Mouse (Mus musculus): ENCODE measurements around the gene Gngt2. TPM values are rescaled to one million over a fixed set of nuclear protein-coding genes. Genes with fewer than 3 reads are reported as not detected.

Gngt2 gene
- 13.8 and 15.3 TPM in 2 replicates for polyA plus RNA-seq (2015; fragmentation: Nextera tagmentation; extraction: Ambion mirVana)

DNA sequence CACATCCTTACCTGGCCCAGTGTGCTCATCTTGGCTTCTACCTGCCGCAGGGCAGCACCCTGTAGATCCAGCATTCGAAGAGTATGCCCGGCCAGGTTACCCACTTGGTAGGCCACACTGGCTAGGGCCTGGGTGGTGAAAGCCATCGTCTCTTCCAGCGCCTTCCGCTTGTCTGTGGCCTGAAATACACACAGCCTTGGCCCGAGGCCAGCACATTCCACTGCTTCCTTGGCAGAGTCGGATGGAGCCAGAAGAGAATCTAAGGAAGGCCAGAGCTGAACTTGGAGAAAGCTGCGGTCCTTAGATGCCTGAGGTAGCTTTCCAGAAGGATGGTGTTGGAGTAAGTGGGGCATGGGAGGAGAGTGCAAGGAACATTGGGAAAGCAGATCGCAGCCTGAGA is at the start of gene Gngt2:
Gene Gngt2, plus strand, starts transcription at position 158 of the 400 bp plus-strand sequence.
- WGBS (ENCODE audit: insufficient replicate concordance) = 73% methylated on average over 10 of the region's 10 CpGs
- no peaks in the 10 kb centered on the region for H3K9me3 ChIP-seq (replicated peaks)
- H3K36me3 ChIP-seq = no peaks in the 10 kb centered on the region
- peak within 1 kb of the TSS; percentile 71 for H3K27ac ChIP-seq
- H3K4me1 ChIP-seq (replicated peaks) = peaks cover 84% of the 10 kb centered on the region
- H3K9ac ChIP-seq = peak within 1 kb of the TSS; percentile 20; the same call in 1 of the 2 replicates
- DNase-seq (no peak), ATAC-seq (ENCODE audit: low read depth) (no peak)
- H3K4me2 ChIP-seq = no peak within 1 kb of the TSS
- no peak within 1 kb of the TSS for H3K4me3 ChIP-seq (replicated peaks)
- peaks cover 51% of the 10 kb centered on the region for H3K27me3 ChIP-seq

DNA sequence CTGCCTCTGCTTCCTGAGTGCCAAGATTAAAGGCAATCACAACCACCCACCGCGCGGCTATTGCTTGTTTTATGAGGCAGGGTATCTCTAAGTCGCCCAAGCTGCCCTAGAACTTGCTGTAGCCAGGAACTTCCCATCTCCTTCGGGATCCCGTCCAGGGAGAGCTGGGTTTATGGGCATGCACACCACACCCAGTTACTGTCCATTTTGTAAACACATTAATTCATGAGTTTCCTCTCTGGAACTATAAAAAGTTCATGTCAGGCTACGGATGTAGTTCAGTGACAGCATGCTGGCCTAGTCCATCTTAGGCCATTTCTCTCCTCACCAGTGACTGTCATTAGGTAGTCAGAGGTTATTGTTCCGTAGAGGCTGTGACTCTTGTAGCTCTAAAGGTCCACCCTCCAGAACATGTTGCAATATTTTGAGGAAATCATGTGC is 47.5 kb upstream of the Gngt2 start:
- Histone ChIP-seq H3K27me3 (peaks cover 10% of the 10 kb centered on the region), H3K4me2 (no peak overlapping the region), H3K4me1 (replicated peaks) (peaks cover 41% of the 10 kb centered on the region), H3K27ac (peak overlapping the region; percentile 57), H3K9ac (no peak overlapping the region), H3K9me3 (replicated peaks) (peaks cover 4% of the 10 kb centered on the region; the same call in 1 of the 2 replicates), H3K4me3 (replicated peaks) (no peak overlapping the region), H3K36me3 (0 out of 2 replicates have a peak, but pooled peaks cover 4% of the 10 kb centered on the region)
- WGBS (ENCODE audit: insufficient replicate concordance) = 73% methylated on average over 8 of the region's 8 CpGs
- DNase-seq (no peak), ATAC-seq (ENCODE audit: low read depth) (no peak)

DNA sequence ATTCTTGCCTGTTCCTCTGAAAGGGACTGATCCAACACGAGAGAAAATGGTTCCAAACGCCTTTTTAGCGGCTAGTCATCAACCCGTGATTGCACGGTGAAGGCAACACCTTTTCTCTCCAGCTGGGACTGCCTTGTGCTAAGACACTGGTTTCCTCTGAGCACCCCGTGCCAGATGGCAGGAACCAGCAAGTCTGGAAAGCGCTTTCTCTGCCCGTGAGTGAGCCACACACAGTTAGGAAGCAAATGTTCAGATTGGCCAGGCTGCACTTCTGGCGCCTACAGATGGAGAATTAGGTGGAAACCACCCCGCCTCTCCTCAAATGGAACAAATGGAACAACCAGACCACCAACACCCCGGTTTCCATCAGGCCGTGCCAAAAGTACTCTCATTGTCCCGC is 45.2 kb upstream of the Gngt2 start:
- WGBS (ENCODE audit: insufficient replicate concordance) = 78% methylated on average over 13 of the region's 13 CpGs
- DNase-seq (no peak), ATAC-seq (ENCODE audit: low read depth) (no peak)
- Histone ChIP-seq H3K4me1 (replicated peaks) (peaks cover 46% of the 10 kb centered on the region), H3K9ac (no peak overlapping the region), H3K4me3 (replicated peaks) (no peak overlapping the region), H3K9me3 (replicated peaks) (no peaks in the 10 kb centered on the region), H3K27me3 (peaks cover 34% of the 10 kb centered on the region), H3K4me2 (no peak overlapping the region), H3K36me3 (no peaks in the 10 kb centered on the region), H3K27ac (0 out of 2 replicates have a peak overlapping the region, but pooled peaks have one; percentile 73)

DNA sequence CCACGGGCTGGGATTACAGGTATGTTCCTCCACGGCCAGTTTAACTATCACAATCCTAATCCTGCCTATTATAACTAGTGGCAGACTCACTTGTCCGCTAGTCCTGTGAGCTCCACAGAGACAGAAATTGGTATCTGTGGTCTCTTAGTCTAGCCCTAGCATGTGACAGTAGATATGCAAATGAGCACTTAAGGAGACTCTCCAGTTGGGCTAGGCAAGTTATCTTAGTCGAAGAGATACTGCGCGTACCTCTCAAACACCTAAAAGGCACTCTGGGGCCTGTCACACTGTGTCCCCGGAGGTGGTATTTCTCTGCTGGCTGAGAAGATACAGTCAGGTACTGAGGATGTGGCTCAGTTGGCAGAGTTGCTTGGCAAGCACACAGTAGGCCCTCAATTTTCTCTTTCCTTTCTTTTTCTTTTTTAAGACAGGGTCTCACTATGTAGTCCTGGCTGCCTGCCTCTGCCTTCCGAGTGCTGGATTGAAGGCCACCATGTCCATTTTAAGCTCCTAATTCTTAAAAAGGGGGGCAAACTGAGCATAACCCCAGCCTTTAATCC is 44.0 kb upstream of the Gngt2 start:
- Histone ChIP-seq H3K4me3 (replicated peaks) (no peak overlapping the region), H3K36me3 (no peaks in the 10 kb centered on the region), H3K4me2 (peak overlapping the region; percentile 42), H3K9me3 (replicated peaks) (no peaks in the 10 kb centered on the region), H3K27me3 (peaks cover 45% of the 10 kb centered on the region), H3K4me1 (replicated peaks) (peaks cover 49% of the 10 kb centered on the region), H3K9ac (peak overlapping the region; percentile 54), H3K27ac (peak overlapping the region; percentile 73)
- DNase-seq (peak; percentile 44), ATAC-seq (ENCODE audit: low read depth) (peak; percentile 93)
- WGBS (ENCODE audit: insufficient replicate concordance) = 40% methylated on average over 8 of the region's 8 CpGs

- Histone ChIP-seq H3K4me2 (no peak overlapping the region), H3K4me3 (replicated peaks) (no peak overlapping the region), H3K36me3 (no peaks in the 10 kb centered on the region), H3K9me3 (replicated peaks) (no peaks in the 10 kb centered on the region), H3K9ac (no peak overlapping the region), H3K27ac (0 out of 2 replicates have a peak overlapping the region, but pooled peaks have one; percentile 73), H3K27me3 (peaks cover 53% of the 10 kb centered on the region), H3K4me1 (replicated peaks) (peaks cover 49% of the 10 kb centered on the region)
- ATAC-seq (ENCODE audit: low read depth) (no peak), DNase-seq (no peak)
- whole genome bisulfite sequencing (ENCODE audit: insufficient replicate concordance) = 73% methylated on average over 5 of the region's 5 CpGs
Observed at GRCm38 (mm10) chr11:95794201-95794600, 42.8 kb upstream of the Gngt2 start.

- no peak for ATAC-seq (ENCODE audit: low read depth)
Observed at GRCm38 (mm10) chr11:95795582-95795981, 41.4 kb upstream of the Gngt2 start.

DNA sequence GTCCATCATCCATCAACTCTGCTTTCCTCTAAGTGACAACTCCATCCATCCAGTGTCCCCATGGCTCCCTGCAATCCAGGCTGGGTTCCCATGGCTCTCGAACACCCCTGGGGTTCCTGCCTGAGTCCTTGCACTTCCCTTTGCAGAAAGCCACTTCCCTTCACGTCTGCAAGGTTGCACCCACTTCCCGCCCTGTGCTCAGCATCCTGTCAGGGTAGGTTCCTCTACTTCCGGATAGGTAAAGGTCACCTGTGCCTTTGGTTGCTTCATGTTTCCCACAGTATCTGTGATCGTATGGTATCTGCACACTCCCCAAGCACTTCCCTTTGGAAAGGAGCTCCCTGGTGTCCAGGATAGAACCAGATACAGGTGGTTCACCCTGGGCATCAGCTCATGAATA is 32.0 kb upstream of the Gngt2 start:
- Histone ChIP-seq H3K27ac (peak overlapping the region; percentile 98), H3K4me1 (replicated peaks) (peaks cover 98% of the 10 kb centered on the region), H3K4me2 (peak overlapping the region; percentile 62), H3K9ac (peak overlapping the region; percentile 77), H3K9me3 (replicated peaks) (peaks cover 5% of the 10 kb centered on the region; the same call in 1 of the 2 replicates), H3K36me3 (no peaks in the 10 kb centered on the region), H3K4me3 (replicated peaks) (0 out of 2 replicates have a peak overlapping the region, but pooled peaks have one; percentile 7), H3K27me3 (no peaks in the 10 kb centered on the region)
- WGBS (ENCODE audit: insufficient replicate concordance) = 48% methylated on average over 5 of the region's 5 CpGs
- no peak for DNase-seq
- ATAC-seq (ENCODE audit: low read depth) = no peak

More at GRCm38 (mm10) chr11:95795582-95795981, 41.4 kb upstream of the Gngt2 start:
- Histone ChIP-seq H3K4me1 (replicated peaks) (peaks cover 60% of the 10 kb centered on the region), H3K9me3 (replicated peaks) (no peaks in the 10 kb centered on the region), H3K4me3 (replicated peaks) (no peak overlapping the region), H3K27ac (no peak overlapping the region), H3K9ac (no peak overlapping the region), H3K4me2 (no peak overlapping the region), H3K36me3 (no peaks in the 10 kb centered on the region), H3K27me3 (peaks cover 53% of the 10 kb centered on the region)
- DNase-seq = no peak
- 37% methylated on average over 5 of the region's 5 CpGs for WGBS (ENCODE audit: insufficient replicate concordance)

GRCm38 (mm10) chr11:95805527-95805926 is 31.5 kb upstream of the Gngt2 start:
- DNase-seq (peak; percentile 73), ATAC-seq (ENCODE audit: low read depth) (peak; percentile 70)
- WGBS (ENCODE audit: insufficient replicate concordance) = 18% methylated on average over 3 of the region's 3 CpGs
- H3K4me2 ChIP-seq = peak overlapping the region; percentile 62
- 0 out of 2 replicates have a peak overlapping the region, but pooled peaks have one; percentile 24 for H3K4me3 ChIP-seq (replicated peaks)
- no peaks in the 10 kb centered on the region for H3K27me3 ChIP-seq
- no peaks in the 10 kb centered on the region for H3K36me3 ChIP-seq
- H3K9ac ChIP-seq = peak overlapping the region; percentile 77
- H3K9me3 ChIP-seq (replicated peaks) = peaks cover 5% of the 10 kb centered on the region; the same call in 1 of the 2 replicates
- peak overlapping the region; percentile 98 for H3K27ac ChIP-seq
- H3K4me1 ChIP-seq (replicated peaks) = peaks cover 98% of the 10 kb centered on the region

DNA sequence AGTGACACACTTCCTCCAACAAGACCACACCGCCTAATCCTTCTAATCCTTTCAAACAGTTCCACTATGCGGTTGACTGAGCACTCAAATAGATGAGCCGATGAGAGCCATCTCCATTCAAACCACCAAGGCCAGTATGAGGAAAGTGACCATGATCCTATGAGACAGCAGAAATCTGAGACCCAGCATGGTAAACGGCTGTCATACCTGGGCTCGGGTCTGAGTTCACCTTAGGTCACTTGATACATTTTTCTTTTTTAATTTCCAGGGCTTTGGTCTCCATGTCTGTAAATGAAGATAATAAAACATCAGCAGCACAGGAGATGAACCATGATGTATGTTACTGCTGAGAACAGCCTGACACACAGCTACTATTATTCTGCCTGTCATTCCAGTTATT is 29.1 kb upstream of the Gngt2 start:
- Histone ChIP-seq H3K27ac (peak overlapping the region; percentile 98), H3K9ac (peak overlapping the region; percentile 78), H3K36me3 (no peaks in the 10 kb centered on the region), H3K27me3 (no peaks in the 10 kb centered on the region), H3K4me3 (replicated peaks) (peak overlapping the region; percentile 33), H3K4me1 (replicated peaks) (peaks cover 97% of the 10 kb centered on the region), H3K9me3 (replicated peaks) (peaks cover 5% of the 10 kb centered on the region; the same call in 1 of the 2 replicates), H3K4me2 (peak overlapping the region; percentile 63)
- DNase-seq = no peak
- WGBS (ENCODE audit: insufficient replicate concordance) = 80% methylated on average over 5 of the region's 5 CpGs
- ATAC-seq (ENCODE audit: low read depth) = no peak

DNA sequence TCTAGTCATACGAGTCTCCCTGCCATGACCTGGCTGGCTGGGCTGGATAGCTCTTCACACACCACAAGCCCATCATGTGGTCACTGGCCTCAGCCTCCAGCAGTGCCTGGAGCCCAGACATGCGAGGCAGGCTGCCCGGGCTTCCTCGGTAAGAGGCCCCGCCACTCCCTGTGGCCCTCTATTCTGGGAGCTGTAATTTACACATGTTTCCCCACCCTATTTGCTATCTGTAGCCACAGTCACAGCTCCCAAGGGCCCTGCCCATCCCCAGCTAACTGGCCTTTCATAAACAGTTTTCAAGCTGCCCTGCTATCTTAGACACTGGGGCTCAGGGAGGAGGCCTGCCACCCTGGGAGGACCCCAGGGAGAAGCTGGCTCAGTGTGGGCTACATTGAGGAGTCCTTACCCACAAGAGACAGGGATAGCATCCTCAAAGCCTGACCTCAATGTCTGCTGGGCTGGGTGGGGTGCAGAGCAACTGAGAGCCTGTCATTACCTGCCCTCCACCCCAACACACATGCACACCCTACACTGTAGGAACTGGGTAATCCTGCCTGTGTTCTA is 28.5 kb upstream of the Gngt2 start:
- Histone ChIP-seq H3K9me3 (replicated peaks) (peaks cover 5% of the 10 kb centered on the region; the same call in 1 of the 2 replicates), H3K4me3 (replicated peaks) (peak overlapping the region; percentile 33), H3K4me1 (replicated peaks) (peaks cover 91% of the 10 kb centered on the region), H3K9ac (peak overlapping the region; percentile 78), H3K27ac (peak overlapping the region; percentile 98), H3K27me3 (no peaks in the 10 kb centered on the region), H3K4me2 (peak overlapping the region; percentile 63), H3K36me3 (no peaks in the 10 kb centered on the region)
- ATAC-seq (ENCODE audit: low read depth) (peak; percentile 94), DNase-seq (peak; percentile 87)
- 15% methylated on average over 5 of the region's 5 CpGs for WGBS (ENCODE audit: insufficient replicate concordance)

GRCm38 (mm10) chr11:95809603-95810002 is 27.4 kb upstream of the Gngt2 start:
- Histone ChIP-seq H3K27ac (peak overlapping the region; percentile 98), H3K4me3 (replicated peaks) (no peak overlapping the region), H3K27me3 (no peaks in the 10 kb centered on the region), H3K9ac (peak overlapping the region; percentile 72), H3K4me1 (replicated peaks) (peaks cover 80% of the 10 kb centered on the region), H3K4me2 (peak overlapping the region; percentile 63), H3K9me3 (replicated peaks) (peaks cover 5% of the 10 kb centered on the region; the same call in 1 of the 2 replicates), H3K36me3 (no peaks in the 10 kb centered on the region)
- ATAC-seq (ENCODE audit: low read depth) = no peak
- 44% methylated on average over 5 of the region's 5 CpGs for WGBS (ENCODE audit: insufficient replicate concordance)
- no peak for DNase-seq

Measured in liver, embryonic 13.5 days (tissue).